Mouse (Mus musculus): Measurements from ENCODE around the gene Slc22a18. TPM values are rescaled to one million over a fixed set of nuclear protein-coding genes. Genes with fewer than 3 reads are reported as not detected.

Gene Slc22a18
- 21.2 and 26.5 TPM in 2 replicates for polyA plus RNA-seq (2012; rRNA removed)

DNA sequence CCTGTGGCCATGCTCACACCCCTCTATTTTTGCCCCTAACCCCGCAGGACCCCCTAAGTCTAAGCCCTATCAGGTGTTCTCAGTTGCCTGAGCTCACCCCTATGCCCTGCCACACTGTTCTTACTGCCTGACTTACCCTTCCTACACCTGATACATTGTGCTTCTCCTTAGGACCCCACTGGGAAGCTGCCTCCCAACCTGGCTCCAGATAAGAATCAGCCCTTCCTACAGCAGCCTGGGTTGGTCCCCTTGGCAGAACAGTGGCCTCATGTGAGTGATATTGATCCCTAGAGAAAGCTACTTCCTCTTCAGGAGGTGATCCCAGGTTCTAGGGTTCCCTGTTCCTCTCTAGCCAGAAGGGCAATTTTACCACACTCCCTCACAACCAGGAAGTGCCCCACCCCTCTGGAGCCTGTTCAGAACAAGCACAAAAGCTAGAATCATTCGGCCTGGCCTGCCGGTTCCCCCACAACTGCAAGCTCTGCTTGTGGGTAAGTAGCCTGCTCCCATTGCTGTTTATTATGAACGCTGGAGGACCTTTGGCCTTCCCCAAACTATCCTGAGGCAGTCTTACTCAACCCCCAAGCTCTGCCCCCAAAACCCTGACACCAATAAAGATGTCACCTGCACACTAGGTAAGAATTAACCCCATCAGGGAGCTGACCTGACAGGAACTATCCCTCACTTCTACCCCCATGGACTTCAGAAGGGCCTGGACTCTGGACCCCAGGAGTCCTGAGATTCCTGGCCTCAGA lies at the start of gene Slc22a18:
Gene Slc22a18, plus strand, starts transcription at position 390 of the 755 bp plus-strand sequence.

DNA sequence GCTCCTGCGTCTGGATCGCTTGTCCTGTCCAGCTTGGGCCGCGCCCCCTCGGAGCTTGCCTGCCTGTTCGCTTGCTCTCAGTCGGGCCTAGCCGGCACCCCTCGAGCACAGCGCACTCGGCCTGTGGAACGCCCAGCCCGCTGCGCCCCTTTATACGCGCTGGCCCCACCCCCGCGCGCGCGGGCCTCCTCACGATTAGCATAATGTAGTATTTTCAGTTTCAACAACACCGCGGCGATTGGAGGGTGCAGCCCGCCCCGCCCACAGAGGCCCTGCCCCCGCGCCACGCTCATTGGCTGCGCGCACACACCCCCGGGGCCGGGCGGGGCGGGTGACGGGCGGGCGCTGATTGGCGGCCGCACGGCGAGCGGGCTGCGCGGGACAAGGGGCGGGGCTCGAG lies 12.7 kb upstream of the Slc22a18 start, which contains the start of gene Cdkn1c:
Gene Cdkn1c, minus strand, starts transcription at position 177 of the 400 bp plus-strand sequence.

DNA sequence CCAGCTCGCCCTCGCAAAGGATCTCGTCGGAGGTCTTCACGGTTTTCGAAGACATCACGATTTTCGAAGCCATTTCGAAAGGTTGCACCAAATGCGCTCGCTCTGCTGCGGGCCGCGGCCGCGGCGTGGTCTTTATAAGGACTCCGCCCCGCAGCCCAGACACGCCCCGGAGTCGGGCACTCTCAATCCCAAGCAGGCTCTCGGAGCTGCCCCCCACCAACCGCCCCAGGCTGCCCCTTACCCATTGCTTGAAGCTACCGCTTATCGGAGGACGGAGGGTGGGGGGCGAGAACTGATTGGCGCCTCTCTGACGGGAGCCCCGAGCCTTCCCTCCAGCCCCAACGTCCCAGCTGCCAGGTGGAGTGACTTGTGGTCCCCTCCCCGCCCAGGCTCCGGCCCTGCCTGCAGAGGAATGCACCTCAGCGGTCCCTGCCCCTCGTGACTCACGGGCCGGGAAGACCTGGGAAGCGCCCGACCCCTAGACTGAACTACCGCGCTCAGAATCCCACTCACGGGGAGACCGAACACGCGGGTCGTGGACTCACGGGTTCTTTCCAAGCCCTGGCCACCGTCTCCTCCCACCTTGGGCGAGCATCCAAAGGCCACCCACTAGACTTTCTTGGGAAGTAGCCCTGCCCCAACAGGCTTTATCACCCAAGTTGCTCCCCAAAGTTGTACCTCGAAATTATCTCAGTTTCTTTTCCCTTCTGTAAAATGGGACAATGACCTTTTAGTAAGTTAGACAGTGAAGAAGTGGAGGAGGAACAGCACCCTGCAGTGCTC lies 29.1 kb downstream of the Slc22a18 start, which contains the start of gene Phlda2:
Gene Phlda2, minus strand, starts transcription at position 733 of the 783 bp plus-strand sequence.

Other genes with a start within 250 kb of the Slc22a18 start
- gene Cdkn1c, start 12.7 kb upstream of the Slc22a18 start, polyA plus RNA-seq (2012; rRNA removed) = 34.3 and 40.7 TPM in 2 replicates
- gene Phlda2, start 29.4 kb downstream of the Slc22a18 start, polyA plus RNA-seq (2012; rRNA removed) = 0.54 and 0.90 TPM in 2 replicates
- gene Nap1l4, start 75.4 kb downstream of the Slc22a18 start, polyA plus RNA-seq (2012; rRNA removed) = 70.2 and 87.2 TPM in 2 replicates
- 21.7 and 22.5 TPM in 2 replicates for gene Cars, start 126.4 kb downstream of the Slc22a18 start, polyA plus RNA-seq (2012; rRNA removed)
- gene Tnfrsf26, start 155.0 kb downstream of the Slc22a18 start, polyA plus RNA-seq (2012; rRNA removed) = 0.24 and 0.35 TPM in 2 replicates
- 4.6 and 6.7 TPM in 2 replicates for gene Tnfrsf22, start 175.9 kb downstream of the Slc22a18 start, polyA plus RNA-seq (2012; rRNA removed)
- 1.7 and 3.5 TPM in 2 replicates for gene Tnfrsf23, start 212.1 kb downstream of the Slc22a18 start, polyA plus RNA-seq (2012; rRNA removed)

Data from ovary, adult 2 months (tissue).